Mouse (Mus musculus): ENCODE measurements around the gene Zranb1.
A peak's percentile ranks its signal among the peaks of the same experiment; 100 is the strongest.

Gene Zranb1

DNA sequence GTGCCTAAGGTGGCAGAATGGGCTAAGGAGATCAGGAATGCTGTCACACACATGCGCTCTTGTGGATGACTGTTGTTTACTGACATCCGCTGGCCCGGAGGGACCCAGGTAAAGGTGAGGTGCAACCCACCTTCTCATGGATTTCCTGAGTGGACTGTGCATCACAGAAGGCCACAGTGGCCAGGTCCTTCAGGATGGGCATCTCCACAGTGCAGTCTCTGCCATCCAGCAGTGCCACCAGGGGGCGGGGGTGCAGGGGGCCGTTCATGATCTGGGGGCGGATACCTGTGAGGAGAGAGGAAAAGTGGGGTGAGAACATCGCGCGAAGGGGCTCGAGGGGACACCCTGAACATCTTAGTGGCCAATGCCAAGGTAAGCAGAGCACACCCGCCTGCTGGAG, 68.1 kb downstream of the Zranb1 start:
- no peak for DNase-seq (ENCODE audit: low spot score in 2 of 2)

DNA sequence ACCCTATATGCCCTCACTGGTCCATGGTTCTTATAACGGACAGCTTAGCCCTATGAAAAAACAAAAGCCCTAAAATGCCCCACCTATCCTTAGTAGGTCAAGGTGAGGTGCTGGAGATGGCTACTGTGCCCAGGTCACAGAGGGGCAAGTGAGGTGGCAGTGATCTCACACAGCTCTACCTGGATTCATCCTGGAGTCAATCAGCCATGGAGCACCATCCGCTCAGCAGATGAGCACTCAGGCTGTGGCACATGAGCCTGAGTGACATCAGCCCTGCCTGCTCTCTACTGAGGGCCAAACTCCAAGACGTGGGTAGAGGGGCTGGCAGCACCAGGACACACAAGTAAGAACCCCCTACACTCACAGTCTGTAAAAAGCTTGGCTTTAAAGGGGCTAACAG, 70.4 kb downstream of the Zranb1 start:
- DNase-seq (ENCODE audit: low spot score in 2 of 2), result no peak

DNA sequence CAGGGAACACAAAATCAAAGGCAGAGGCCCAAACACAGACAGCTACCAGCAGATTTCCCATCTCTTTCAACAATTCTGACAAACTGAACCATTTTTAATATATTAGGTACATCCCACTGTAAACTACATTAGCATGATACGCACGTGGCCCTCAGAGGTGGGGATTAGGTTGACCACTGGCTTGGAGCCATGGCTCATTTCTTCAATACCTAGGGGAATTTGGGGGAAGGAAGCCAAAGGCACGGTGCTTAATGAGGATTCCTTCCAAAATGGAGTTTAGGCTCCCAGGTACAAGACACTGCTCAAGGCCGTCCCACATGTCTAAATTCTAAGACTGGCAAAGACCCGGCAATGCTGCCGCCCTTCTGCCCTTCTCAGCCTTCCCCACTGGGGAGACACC, 71.3 kb downstream of the Zranb1 start:
- no peak for DNase-seq (ENCODE audit: low spot score in 2 of 2)

DNA sequence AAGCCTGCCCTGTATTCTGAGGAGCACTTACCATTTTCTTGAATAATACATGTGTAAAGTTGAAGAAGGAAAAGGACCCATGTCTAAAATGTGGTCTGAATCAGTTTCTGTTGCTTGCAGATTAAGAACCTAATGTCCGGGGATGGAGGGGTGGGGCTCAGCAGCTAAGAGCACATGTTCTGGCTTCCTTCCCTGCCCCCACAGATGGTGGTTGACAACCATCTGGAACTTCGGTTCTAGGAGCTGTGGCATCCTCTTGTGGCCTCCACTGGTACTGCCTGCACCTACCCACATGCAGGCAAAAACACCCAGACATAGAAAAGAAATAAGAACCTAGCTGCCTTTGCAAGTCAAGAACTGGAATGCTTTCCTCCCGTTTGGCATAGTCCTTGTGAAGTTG, 72.5 kb downstream of the Zranb1 start:
- peak; percentile 46 to 63 for DNase-seq (ENCODE audit: low spot score in 2 of 2)

- DNase-seq (ENCODE audit: low spot score in 2 of 2), result no peak
Observed at GRCm38 (mm10) chr7:133005772-133006171, 74.8 kb downstream of the Zranb1 start.

- DNase-seq (ENCODE audit: low spot score in 2 of 2), result no peak
Observed at GRCm38 (mm10) chr7:133007343-133007742, 76.4 kb downstream of the Zranb1 start.

DNA sequence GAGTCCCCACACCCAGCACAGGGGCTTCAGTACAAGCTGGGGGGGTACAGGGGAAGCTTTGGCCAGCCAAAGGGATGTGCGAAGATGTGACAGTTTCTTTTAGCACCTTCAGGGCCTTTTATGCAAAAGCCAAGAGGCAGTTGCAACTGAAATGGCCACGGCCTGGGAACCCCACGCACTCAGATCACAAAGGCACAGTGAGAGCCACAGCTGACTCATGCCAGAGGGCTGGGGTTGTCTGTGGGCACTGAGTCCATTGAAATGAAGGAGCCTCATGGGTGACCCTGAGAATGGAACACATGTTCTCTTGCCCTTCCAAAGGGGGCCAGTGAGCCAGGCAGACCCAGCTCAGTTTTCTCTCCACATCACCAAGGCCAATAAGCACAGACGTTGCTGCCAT, 77.7 kb downstream of the Zranb1 start:
- DNase-seq (ENCODE audit: low spot score in 2 of 2), result no peak

DNA sequence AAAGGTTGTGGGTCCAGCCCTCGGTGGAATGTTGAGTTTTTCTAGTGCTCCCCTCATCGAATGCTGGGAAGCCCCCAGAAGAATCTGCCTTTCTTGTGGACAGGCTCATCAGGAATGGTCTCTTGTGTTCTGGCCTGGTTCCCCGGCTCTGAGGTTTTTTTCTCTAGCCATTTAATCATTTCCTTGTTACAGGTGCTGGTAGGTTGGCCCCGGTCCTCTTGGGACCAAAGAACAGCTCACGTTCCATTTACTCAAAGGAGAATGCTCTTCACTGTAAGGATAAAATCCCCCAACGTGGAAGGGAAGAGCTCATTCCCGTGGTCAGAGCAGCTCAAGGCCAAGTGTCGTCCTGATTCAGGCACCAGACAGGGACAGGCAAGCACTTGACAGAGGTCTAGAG, 78.7 kb downstream of the Zranb1 start:
- DNase-seq (ENCODE audit: low spot score in 2 of 2), result no peak

- DNase-seq (ENCODE audit: low spot score in 2 of 2), result no peak
Observed at GRCm38 (mm10) chr7:133010477-133010876, 79.5 kb downstream of the Zranb1 start.

- DNase-seq (ENCODE audit: low spot score in 2 of 2), result no peak
Observed at GRCm38 (mm10) chr7:133011191-133011590, 80.2 kb downstream of the Zranb1 start.

DNA sequence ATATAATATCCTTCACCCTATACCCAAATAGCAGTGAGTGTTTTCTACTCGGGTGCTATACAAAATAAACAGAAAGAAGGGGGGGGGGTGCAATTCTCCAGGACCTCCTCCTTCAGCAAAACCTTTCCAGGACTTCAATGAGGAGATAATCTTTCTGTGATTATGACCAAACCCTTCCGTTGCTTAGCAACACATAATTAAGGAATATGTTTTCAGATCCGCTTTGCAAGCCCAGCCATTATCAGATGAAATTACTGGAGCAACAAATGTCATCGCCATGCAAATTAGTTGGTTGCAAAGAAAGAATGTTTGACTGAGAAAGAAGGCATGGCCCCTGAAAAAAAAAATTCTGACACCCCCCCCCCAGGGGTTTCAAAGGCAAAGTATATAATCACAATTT, 80.7 kb downstream of the Zranb1 start:
- no peak for DNase-seq (ENCODE audit: low spot score in 2 of 2)

DNA sequence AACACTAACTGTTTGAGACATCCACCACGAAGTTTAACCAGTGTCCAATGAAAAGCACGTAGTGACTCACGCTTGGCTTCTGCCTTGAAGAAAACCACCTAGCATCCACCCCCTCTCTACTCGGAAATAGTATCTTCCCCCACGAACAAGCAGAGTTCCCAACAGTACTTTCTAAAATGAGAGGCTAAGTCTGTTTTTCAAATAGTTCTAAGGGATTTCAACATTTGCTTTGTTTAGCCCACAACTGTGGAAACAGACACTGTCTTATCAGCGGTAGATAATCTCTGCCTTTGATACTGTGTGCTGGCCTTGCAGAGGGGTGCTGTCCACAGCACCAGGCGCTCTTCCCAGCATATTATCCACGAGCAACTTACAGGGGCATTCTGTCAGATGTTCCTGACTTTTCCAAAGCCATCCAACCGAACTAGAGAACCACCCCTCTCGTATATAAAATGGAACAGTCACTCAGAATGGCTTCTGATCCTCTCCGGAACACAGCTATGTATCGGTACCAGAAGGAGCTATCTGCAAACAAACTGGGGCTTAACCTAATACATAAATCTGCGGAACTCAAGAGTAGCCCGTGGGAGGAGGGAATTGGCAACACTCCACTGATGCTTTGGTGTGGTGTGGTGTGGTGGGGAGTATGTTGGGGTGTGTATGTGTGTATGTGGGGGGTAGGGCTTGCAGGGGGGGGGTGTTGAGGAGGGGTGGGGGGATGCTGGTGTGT, 81.9 kb downstream of the Zranb1 start:
- DNase-seq (ENCODE audit: low spot score in 2 of 2), result no peak

DNA sequence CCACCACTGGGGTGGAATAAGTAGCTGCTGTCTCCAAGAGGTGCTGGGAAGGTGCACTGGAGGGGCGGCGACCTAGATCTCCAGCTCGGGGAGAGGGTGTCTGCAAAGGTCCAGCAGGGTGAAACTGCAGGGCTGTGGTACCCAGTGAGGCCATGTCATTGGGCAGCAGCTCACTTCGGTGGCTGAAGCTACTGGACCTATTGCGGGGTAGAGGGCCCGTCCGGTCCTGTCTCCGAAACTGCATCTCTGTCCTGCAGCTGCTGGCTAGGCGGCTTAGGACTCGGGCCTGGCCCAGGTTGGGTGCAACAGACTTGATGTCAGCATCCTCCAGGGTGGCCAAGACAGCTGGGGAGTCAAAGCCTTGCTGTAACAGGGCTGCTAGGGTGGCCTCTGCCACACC, 83.0 kb downstream of the Zranb1 start:
- no peak for DNase-seq (ENCODE audit: low spot score in 2 of 2)

DNA sequence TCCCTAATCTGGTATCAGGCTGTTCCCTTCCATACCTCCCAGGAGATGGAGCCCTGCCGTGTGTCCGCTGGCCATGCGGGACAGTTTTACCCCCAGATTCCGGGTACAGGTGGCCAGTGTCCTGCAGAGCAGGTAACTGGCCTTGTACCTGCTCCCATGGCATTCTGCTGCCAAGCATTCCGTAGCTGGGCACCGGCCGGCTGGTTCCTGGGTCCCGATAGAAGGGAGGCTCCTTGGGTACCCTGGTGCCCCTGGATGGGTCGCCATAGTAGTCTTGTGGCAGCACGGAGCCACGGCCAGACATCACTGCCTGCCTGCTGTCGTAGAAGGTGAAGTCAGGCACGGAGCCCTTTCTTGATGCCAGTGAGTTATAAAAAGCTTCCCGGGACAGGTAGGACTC, 83.7 kb downstream of the Zranb1 start:
- no peak for DNase-seq (ENCODE audit: low spot score in 2 of 2)

- DNase-seq (ENCODE audit: low spot score in 2 of 2), result no peak
Observed at GRCm38 (mm10) chr7:133015416-133016070, 84.6 kb downstream of the Zranb1 start.

DNA sequence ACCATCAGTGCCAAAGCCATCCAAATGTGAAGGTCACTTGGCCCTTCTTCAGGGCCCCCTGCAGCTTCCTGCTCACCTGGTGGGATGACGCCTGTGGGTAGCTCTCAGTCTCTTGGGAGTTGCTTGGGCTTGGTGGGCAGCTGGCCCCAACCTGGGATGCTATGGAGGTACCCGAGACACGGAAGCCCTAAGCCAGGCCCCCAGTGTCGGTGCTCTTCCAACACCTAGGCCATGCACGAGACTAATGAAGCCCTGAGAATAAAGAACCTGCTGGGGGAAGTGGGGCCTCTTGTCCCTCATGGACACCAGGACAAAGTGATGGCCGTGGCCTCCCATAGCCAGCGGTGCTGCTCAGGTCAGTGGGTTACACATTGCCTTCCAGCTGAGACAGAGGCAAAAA, 88.0 kb downstream of the Zranb1 start:
- no peak for DNase-seq (ENCODE audit: low spot score in 2 of 2)

- no peak for DNase-seq (ENCODE audit: low spot score in 2 of 2)
Observed at GRCm38 (mm10) chr7:133019481-133020020, 88.6 kb downstream of the Zranb1 start.

GRCm38 (mm10) chr7:133024694-133025093, 93.8 kb downstream of the Zranb1 start:
- DNase-seq (ENCODE audit: low spot score in 2 of 2), result no peak

GRCm38 (mm10) chr7:133027930-133028329, 97.0 kb downstream of the Zranb1 start:
- DNase-seq (ENCODE audit: low spot score in 2 of 2), result no peak

DNA sequence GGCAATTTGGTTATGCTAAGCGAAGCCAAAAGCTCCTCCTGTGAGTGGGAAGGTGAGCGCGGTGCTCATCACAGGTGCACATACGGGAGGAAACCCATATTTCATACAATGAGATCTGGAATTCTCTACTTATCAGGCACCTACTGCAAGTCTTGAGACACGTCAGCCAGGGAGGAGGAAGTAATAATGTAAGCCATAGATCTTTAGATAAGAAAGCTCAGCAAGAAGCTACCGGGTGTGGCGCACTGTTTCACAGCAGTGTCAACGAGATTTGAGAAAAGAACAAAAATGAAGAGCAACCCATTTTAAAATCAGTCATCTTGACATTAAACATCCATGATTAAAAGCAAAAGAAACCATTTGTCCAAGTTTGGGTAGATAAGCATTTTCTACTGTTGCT, 98.1 kb downstream of the Zranb1 start:
- DNase-seq (ENCODE audit: low spot score in 2 of 2), result no peak

- no peak for DNase-seq (ENCODE audit: low spot score in 2 of 2)
Observed at GRCm38 (mm10) chr7:133029496-133030047, 98.6 kb downstream of the Zranb1 start.

DNA sequence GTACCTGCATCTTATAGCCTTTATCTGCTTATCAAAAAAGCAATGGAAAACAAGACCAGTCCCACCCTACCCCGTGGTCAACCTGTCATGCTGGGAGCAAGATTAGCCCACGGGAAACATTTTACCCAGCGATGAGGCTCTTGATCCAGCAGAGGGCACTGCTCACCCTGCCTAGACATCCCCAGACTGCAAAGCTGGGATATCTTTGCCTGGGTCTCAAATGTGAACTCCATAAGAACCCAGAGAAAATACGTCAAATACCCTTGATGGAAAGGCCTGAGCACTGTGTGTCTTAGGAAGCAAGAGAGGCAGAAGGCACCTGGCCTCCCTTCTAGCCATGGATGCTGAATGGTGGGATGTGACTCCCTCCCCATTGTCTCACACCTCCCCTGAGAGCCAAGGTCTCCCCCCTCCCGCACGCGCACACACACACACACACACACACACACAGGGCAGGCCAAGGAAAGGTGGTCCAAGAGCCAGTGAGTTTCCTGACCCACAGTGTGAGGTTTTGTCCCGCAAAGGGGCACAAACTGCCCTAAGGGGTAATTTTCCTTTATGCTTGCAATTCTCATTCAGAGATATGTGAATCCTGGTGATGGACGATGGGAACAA, 101.8 kb downstream of the Zranb1 start:
- peak in 1 of 2 experiments; percentile 10 for DNase-seq (ENCODE audit: low spot score in 2 of 2)

DNA sequence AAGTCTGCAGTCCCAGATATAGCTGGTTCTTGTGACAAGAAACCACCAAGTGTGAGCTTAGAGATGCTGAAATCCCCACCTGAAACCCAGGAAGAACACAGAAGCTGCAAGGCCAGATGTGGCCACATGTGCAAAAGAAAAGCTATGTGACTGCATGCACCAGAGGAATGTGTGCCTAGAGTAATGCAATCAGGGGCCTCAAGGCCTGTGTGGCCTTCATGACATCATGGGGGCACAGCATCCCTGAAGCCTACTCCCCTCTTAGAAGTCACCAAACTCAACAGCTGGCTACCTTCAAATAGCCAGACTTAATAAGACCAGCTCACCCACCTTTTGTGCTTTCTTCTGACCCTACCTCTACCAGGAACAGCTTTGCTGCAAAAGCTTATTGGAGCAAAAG, 105.0 kb downstream of the Zranb1 start:
- no peak for DNase-seq (ENCODE audit: low spot score in 2 of 2)
